Mouse (Mus musculus) stomach, embryonic 14.5 days (tissue): ENCODE results near the gene B3gnt8. TPM values are rescaled to one million over a fixed set of nuclear protein-coding genes. Genes with fewer than 3 reads are reported as not detected.

Source experiments
- ATAC-seq: fragments of 200-750 bp; cut with Nextera tagmentation; 2 replicates; pipeline ENCODE4 v1.8.0; 2017; ENCODE audit warnings: low read depth, moderate TSS enrichment; ENCODE audit not compliant: insufficient number of reproducible peaks, insufficient read depth, low FRiP score
- H3K27ac ChIP-seq: fragments of 300-500 bp; sonication (generic); 2 replicates; pipeline ENCODE4 v1.5.1; 2014; ENCODE audit warnings: mild to moderate bottlenecking, low read length, moderate library complexity, mixed read lengths
- H3K27me3 ChIP-seq: fragments of 300-500 bp; sonication (generic); 2 replicates; pipeline ENCODE4 v1.6.1; 2014; ENCODE audit warnings: low read length, control low read depth, mixed read lengths; ENCODE audit not compliant: control insufficient read depth, insufficient read depth
- H3K36me3 ChIP-seq: fragments of 300-500 bp; sonication (generic); 2 replicates; pipeline ENCODE4 v1.6.1; 2014; ENCODE audit warnings: mild to moderate bottlenecking, control low read depth, low read length, moderate library complexity, mixed read lengths; ENCODE audit not compliant: control insufficient read depth, insufficient read depth
- H3K4me1 ChIP-seq: fragments of 300-500 bp; sonication (generic); 2 replicates; pipeline ENCODE4 v1.6.1; 2014; ENCODE audit warnings: low read length, control low read depth, mixed read lengths; ENCODE audit not compliant: control insufficient read depth, insufficient read depth
- H3K4me2 ChIP-seq: fragments of 300-500 bp; sonication (generic); replicated peaks from 2 replicates; pipeline ENCODE4 v1.6.1; 2014; ENCODE audit warnings: low read depth, low read length, control low read depth
- H3K4me3 ChIP-seq: fragments of 300-500 bp; sonication (generic); 2 replicates; pipeline ENCODE4 v1.5.1; 2014; ENCODE audit warnings: low read depth, low read length, control low read depth
- H3K9ac ChIP-seq: fragments of 300-500 bp; sonication (generic); replicated peaks from 2 replicates; pipeline ENCODE4 v1.6.1; 2014; ENCODE audit warnings: low read depth, mild to moderate bottlenecking, control low read depth, low read length, moderate library complexity, mixed read lengths
- H3K9me3 ChIP-seq: fragments of 300-500 bp; sonication (generic); 2 replicates; pipeline ENCODE4 v1.6.1; 2016; ENCODE audit warnings: low read depth, low read length, control low read depth; ENCODE audit not compliant: control insufficient read depth
- WGBS: fragments of 180-500 bp; shearing (Covaris S2); extraction: QIAGEN DNeasy Blood & Tissue Kit; methylation state at CpG from one replicate; pipeline ENCODE4 v1.1.7; 2014; 5-methylcytosine and 5-hydroxymethylcytosine counted together
- polyA plus RNA-seq: library from polyadenylated mRNA; unstranded; fragments of >200 nt; fragmentation: Nextera tagmentation; extraction: Ambion mirVana; gene quantifications from 2 replicates; pipeline ENCODE4 v1.2.1, GENCODE M21; 2014

The B3gnt8 gene
- polyA plus RNA-seq, 1 experiment from 2014 or later = 6.2 TPM

DNA sequence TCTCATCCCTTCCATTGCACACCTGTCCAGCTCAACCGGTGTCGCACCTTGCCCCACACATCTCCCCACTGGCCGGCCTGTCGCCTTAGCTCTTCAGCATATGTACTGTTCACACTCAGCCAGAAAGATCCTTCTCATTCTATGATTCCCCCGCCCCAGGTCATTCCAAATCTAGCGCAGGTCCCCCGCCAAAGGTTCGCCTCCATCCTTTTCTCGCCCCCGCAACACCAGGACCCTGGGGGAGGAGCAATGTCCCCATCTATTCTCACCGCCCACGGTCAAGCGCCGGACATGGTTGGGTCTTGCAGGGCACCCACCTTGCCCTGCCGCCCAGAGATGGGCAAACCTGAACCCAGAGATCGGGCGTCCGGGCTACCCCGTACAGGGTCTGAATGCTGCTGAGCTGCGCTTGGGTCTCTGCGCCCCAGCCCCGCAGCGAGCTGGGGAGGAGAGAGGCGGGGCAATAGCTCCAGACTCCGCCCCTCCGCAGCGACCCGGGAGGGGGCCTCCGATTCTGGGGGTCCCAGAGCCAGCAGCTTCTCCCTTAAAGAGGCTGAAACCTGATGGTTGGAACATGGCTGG is 48.4 kb downstream of the B3gnt8 start, which contains the start of gene Tmem91:
Tmem91 (minus strand) TSS at position 448 of the 582 bp plus-strand sequence.
- no peaks in the 10 kb centered on the region for H3K36me3 ChIP-seq
- H3K4me3 ChIP-seq = peak within 1 kb of the TSS; percentile 34
- peak within 1 kb of the TSS; percentile 69 for H3K4me2 ChIP-seq
- peaks cover 16% of the 10 kb centered on the region for H3K27me3 ChIP-seq
- H3K4me1 ChIP-seq = peaks cover 8% of the 10 kb centered on the region; the same call in 1 of the 2 replicates
- no peaks in the 10 kb centered on the region for H3K9me3 ChIP-seq
- no peak within 1 kb of the TSS for H3K27ac ChIP-seq
- H3K9ac ChIP-seq = peak within 1 kb of the TSS; percentile 33; the same call in 1 of the 2 replicates
- WGBS = 1% methylated on average over 29 of the region's 29 CpGs
- no peak; the same call in 1 of the 2 replicates for ATAC-seq

- ATAC-seq = no peak
- Histone ChIP-seq H3K9ac (no peak overlapping the region), H3K4me2 (peak overlapping the region; percentile 69), H3K4me1 (peaks cover 12% of the 10 kb centered on the region; the same call in 1 of the 2 replicates), H3K27me3 (peaks cover 16% of the 10 kb centered on the region), H3K36me3 (no peaks in the 10 kb centered on the region), H3K9me3 (no peaks in the 10 kb centered on the region), H3K27ac (no peak overlapping the region), H3K4me3 (peak overlapping the region; percentile 34; the same call in 1 of the 2 replicates)
- 41% methylated on average over 6 of the region's 6 CpGs for WGBS
Observed at GRCm38 (mm10) chr7:25675405-25675804, 49.0 kb downstream of the B3gnt8 start.

GRCm38 (mm10) chr7:25676085-25676781 is 49.8 kb downstream of the B3gnt8 start:
- Histone ChIP-seq H3K9ac (no peak overlapping the region), H3K36me3 (no peaks in the 10 kb centered on the region), H3K27me3 (peaks cover 16% of the 10 kb centered on the region), H3K27ac (no peak overlapping the region), H3K9me3 (no peaks in the 10 kb centered on the region), H3K4me3 (no peak overlapping the region), H3K4me1 (peaks cover 14% of the 10 kb centered on the region; the same call in 1 of the 2 replicates), H3K4me2 (no peak overlapping the region)
- 49% methylated on average over 15 of the region's 15 CpGs for WGBS
- ATAC-seq = no peak

- H3K27me3 ChIP-seq = peaks cover 16% of the 10 kb centered on the region
- H3K4me1 ChIP-seq = peaks cover 18% of the 10 kb centered on the region; the same call in 1 of the 2 replicates
- H3K27ac ChIP-seq = no peak overlapping the region
- no peak for ATAC-seq
- H3K36me3 ChIP-seq = no peaks in the 10 kb centered on the region
- no peaks in the 10 kb centered on the region for H3K9me3 ChIP-seq
- H3K4me2 ChIP-seq = no peak overlapping the region
- H3K9ac ChIP-seq = no peak overlapping the region
- 94% methylated on average over 7 of the region's 7 CpGs for WGBS
- no peak overlapping the region for H3K4me3 ChIP-seq
Observed at GRCm38 (mm10) chr7:25677013-25677412, 50.6 kb downstream of the B3gnt8 start.

GRCm38 (mm10) chr7:25679971-25680370 is 53.5 kb downstream of the B3gnt8 start:
- peaks cover 3% of the 10 kb centered on the region; the same call in 1 of the 2 replicates for H3K27me3 ChIP-seq
- H3K9ac ChIP-seq = no peak overlapping the region
- peak overlapping the region; percentile 60 for H3K4me3 ChIP-seq
- H3K9me3 ChIP-seq = no peaks in the 10 kb centered on the region
- peaks cover 11% of the 10 kb centered on the region; the same call in 1 of the 2 replicates for H3K4me1 ChIP-seq
- H3K36me3 ChIP-seq = no peaks in the 10 kb centered on the region
- ATAC-seq = no peak
- H3K27ac ChIP-seq = peak overlapping the region; percentile 90; the same call in 1 of the 2 replicates
- H3K4me2 ChIP-seq = peak overlapping the region; percentile 57
- WGBS = 8% methylated on average over 6 of the region's 6 CpGs

DNA sequence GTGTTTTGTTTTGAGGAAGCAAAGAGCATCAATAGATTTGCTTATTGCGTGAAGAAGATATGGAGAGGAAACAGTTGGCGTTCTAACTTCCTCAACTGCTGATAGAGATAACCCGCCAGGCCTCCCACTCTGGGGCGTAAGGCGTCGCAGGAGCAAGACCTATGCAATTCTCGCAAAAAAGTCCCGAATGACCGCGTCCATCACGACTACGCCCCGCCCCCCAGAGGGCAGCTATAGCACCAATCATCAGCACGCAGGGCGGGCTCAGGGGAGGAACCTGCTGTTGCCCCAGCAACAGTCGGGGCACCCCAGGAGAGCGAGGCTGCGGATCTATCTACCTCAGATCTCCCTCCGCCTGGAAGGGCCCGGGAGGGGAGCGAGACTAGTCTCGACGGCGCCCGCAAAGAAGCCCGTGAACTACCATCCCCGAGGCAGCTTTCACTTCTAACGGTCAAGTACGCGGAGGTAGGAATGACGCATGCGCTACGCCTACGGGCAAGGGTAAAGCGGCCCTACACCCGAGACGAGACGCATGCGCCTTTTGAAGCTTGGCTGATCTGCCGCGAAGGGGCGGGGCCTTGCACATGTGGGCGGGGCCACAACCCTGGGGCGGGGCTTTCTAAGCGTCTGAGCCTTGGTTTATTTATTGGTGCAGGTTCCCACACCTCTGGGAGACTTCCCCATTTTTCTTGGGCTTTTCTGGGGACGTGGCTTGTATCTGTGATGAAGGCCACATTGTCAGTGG is 54.2 kb downstream of the B3gnt8 start, which contains the start of gene B9d2:
B9d2 (plus strand) TSS at position 267 of the 745 bp plus-strand sequence.
- Histone ChIP-seq H3K27me3 (no peaks in the 10 kb centered on the region), H3K27ac (peak within 1 kb of the TSS; percentile 90), H3K4me3 (peak within 1 kb of the TSS; percentile 60), H3K4me1 (peaks cover 9% of the 10 kb centered on the region; the same call in 1 of the 2 replicates), H3K9ac (peak within 1 kb of the TSS; percentile 48), H3K4me2 (peak within 1 kb of the TSS; percentile 57), H3K9me3 (no peaks in the 10 kb centered on the region), H3K36me3 (no peaks in the 10 kb centered on the region)
- ATAC-seq = peak; percentile 95
- 0% methylated on average over 46 of the region's 46 CpGs for WGBS

DNA sequence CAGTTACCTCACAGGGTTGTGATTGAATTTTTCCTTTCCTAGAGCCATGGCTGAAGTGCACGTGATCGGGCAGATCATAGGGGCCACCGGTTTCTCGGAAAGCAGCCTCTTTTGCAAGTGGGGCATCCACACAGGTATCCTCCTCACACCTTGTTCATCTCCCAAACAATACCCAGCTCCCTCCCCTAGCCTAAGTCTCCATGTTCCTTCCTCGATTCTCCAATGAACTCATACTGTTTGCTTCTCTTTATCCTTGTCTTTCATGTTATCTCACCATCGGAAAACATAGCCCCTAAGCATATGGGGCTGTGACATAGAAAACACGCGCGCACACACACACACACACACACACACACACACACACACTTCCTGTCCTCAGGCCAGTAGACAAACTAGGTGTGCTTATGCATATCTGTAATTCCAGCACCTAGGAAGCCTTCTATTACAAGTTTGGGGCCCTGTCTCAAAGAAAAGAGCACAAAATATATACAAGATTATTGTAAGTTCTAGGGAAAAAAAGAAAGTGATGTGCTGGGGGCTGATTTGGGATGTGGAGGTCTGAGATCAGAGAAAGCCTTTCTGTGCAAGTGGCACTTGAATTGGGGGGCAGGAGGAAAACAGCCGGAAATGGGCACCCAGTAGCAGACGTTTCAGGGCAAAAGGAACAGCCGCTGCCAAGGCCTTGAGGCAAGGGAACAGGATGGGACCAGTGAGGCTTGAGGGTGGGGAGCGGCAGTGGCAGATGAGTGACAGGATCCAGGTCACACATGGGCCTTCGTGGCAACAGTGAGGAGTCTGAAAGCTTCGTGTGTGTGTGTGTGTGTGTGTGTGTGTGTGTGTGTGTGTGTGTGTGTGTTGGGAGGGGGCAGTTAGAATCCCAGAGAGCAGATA is 55.1 kb downstream of the B3gnt8 start:
- ATAC-seq = no peak
- Histone ChIP-seq H3K9ac (no peak overlapping the region), H3K9me3 (no peaks in the 10 kb centered on the region), H3K27me3 (no peaks in the 10 kb centered on the region), H3K4me2 (peak overlapping the region; percentile 57), H3K4me1 (peaks cover 12% of the 10 kb centered on the region; the same call in 1 of the 2 replicates), H3K27ac (no peak overlapping the region), H3K4me3 (peak overlapping the region; percentile 60; the same call in 1 of the 2 replicates), H3K36me3 (no peaks in the 10 kb centered on the region)
- 57% methylated on average over 15 of the region's 15 CpGs for WGBS
